In genomic region chr4:110134036-110134435, GRCm38 (mm10) we compare ENCODE assay signal across 11 mouse cellular contexts.
A peak's percentile ranks its signal among the peaks of the same experiment; 100 is the strongest.
DNase-seq lines count a peak whose midpoint lies in the region; ATAC-seq lines count a peak whose summit lies in the region.
"Had no signal": no experiment of that assay in that cellular context is flagged by ENCODE, and none has a peak within 500 bp of the region (broad histone marks: within the 10 kb centered on the region; RNA-seq: fewer than 3 reads in every experiment).

No protein-coding gene starts in this region.

- no peak overlapping the region for H3K9ac ChIP-seq in neural tube, embryonic 15.5 days (replicated peaks)
- H3K9ac ChIP-seq in hindbrain, embryonic 13.5 days, result no peak overlapping the region

- WGBS in neural tube, embryonic 15.5 days, result 45% methylated on average over 7 of the region's 7 CpGs
- 17% methylated on average over 7 of the region's 7 CpGs for WGBS in hindbrain, embryonic 13.5 days

- no peak overlapping the region for H3K4me3 ChIP-seq in neural tube, embryonic 15.5 days (replicated peaks)
- no peak overlapping the region for H3K4me3 ChIP-seq in hindbrain, embryonic 13.5 days

- no peaks in the 10 kb centered on the region for H3K27me3 ChIP-seq in neural tube, embryonic 15.5 days (replicated peaks)
- no peaks in the 10 kb centered on the region for H3K27me3 ChIP-seq in hindbrain, embryonic 13.5 days

- H3K4me1 ChIP-seq in neural tube, embryonic 15.5 days, result peaks cover 22% of the 10 kb centered on the region; the same call in 1 of the 2 replicates
- peaks cover 33% of the 10 kb centered on the region for H3K4me1 ChIP-seq in hindbrain, embryonic 13.5 days (replicated peaks)

- DNase-seq in gastrocnemius, adult 18-20 months (ENCODE audit: low spot score), result peak; percentile 30
- no peak for DNase-seq in gastrocnemius, postnatal 10 days
- peak; percentile 31 for DNase-seq in neural tube, embryonic 10.5 days (ENCODE audit: extremely low spot score, low spot score)
- DNase-seq in left cerebral cortex, adult 8-10 months (ENCODE audit: low spot score in 2 of 2), result no peak
- no peak for DNase-seq in layer of hippocampus, postnatal 25 days (ENCODE audit: extremely low spot score in 1 of 2, low spot score in 1 of 2)
- DNase-seq: liver; right cerebral cortex, postnatal 14 days had no signal

- no peak overlapping the region for H3K4me2 ChIP-seq in neural tube, embryonic 15.5 days
- no peak overlapping the region for H3K4me2 ChIP-seq in hindbrain, embryonic 13.5 days

- H3K36me3 ChIP-seq in neural tube, embryonic 15.5 days, result no peaks in the 10 kb centered on the region
- H3K36me3 ChIP-seq in hindbrain, embryonic 13.5 days, result no peaks in the 10 kb centered on the region

- no peak overlapping the region for H3K27ac ChIP-seq in neural tube, embryonic 15.5 days (replicated peaks)
- H3K27ac ChIP-seq in hindbrain, embryonic 13.5 days, result peak overlapping the region; percentile 58; the same call in 1 of the 2 replicates

- no peak for ATAC-seq in neural tube, embryonic 15.5 days (ENCODE audit: low FRiP score)
- no peak for ATAC-seq in hindbrain, embryonic 13.5 days (ENCODE audit: low FRiP score)
- no peak for ATAC-seq in monocyte, adult 5-6 weeks (replicated peaks; ENCODE audit: insufficient number of reproducible peaks, low FRiP score, low TSS enrichment, poor library complexity, severe bottlenecking)
- ATAC-seq: inflammation-experienced regulatory T-cells, adult 6 months had no signal

- H3K9me3 ChIP-seq in neural tube, embryonic 15.5 days (replicated peaks), result no peaks in the 10 kb centered on the region
- no peaks in the 10 kb centered on the region for H3K9me3 ChIP-seq in hindbrain, embryonic 13.5 days

Comparison
In these comparisons a context has a peak if more than half of its experiments do, and no peak if none do; other contexts are left out.
1. DNase-seq: peak in gastrocnemius, adult 18-20 months (single experiment) and neural tube, embryonic 10.5 days (single experiment); none in gastrocnemius, postnatal 10 days (single experiment), left cerebral cortex, adult 8-10 months (0 of 2) and layer of hippocampus, postnatal 25 days (0 of 2).